Mouse (Mus musculus) liver, embryonic 14.5 days (tissue): Measurements from ENCODE around the gene Fam160a2.

Experiments used
- CTCF ChIP-seq: IDR thresholded peaks from 2 replicates; pipeline ENCODE4 v1.5.1; 2016; ENCODE audit warnings: antibody characterized with exemption, low read depth, control low read depth
- EP300 ChIP-seq: IDR thresholded peaks from 2 replicates; pipeline ENCODE4 v1.6.1; 2016; ENCODE audit warnings: antibody characterized with exemption, low read depth

DNA sequence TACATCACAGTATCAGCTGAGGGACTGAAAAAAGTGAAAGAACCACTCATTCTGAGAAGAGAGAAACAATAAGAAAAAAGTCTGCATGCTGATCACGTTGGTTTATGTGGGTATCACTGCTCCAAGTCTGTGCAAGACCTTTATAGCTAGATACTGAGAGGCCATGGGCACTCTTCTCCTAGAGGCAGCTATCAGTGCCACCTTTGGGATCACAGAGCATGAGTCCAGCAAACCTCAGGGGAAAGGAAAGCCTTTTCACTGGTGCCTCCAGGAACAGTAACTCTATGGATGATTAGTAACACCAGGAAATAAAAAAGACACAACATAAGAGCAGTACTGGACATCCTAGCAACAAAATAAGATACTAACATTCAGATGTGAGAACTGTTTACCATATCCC, 57.7 kb downstream of the Fam160a2 start, which contains the start of gene Olfr691:
- no peak for TF ChIP-seq CTCF
- TF ChIP-seq EP300 = no peak
